Mouse (Mus musculus) lung, postnatal 0 days (tissue): ENCODE measurements around the gene Olfr1419.

Source experiments
- CTCF ChIP-seq: IDR thresholded peaks from 2 replicates; pipeline ENCODE4 v1.5.1; 2016; ENCODE audit warnings: antibody characterized with exemption, mild to moderate bottlenecking
- EP300 ChIP-seq: IDR thresholded peaks from 2 replicates; pipeline ENCODE4 v1.6.1; 2016; ENCODE audit warnings: antibody characterized with exemption, mild to moderate bottlenecking, control low read depth

DNA sequence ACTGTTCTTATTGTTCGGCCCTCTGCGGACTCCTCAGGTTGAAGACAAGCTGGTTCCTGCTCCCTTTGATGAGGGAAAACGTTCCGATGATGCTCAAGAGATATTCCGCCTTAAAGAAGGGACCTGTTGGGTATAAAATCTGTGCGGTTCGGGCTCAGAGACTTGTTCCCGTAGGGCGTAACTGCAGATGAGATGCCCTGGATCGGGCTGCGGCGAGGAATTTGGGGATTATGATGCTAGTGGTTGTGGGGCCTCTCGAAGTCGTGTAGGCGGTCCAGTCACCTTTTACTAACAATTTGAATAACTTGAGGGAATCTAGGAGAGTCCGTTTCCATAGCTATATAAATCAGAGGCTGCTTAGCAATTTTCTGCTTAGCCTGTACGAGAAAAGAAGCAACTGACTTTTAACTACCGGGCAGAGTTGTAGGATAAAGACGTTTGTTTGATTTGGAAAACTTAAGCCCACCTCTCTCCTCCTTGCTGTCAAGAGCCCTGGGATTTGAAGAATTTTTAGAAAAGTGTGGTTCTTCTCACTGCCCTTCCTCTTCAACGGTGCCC is 55.7 kb downstream of the Olfr1419 start, which contains the start of gene Stx3:
- TF ChIP-seq EP300 (no peak), CTCF (no peak)
